Mouse (Mus musculus): ENCODE data around the gene Slc16a14. TPM values are rescaled to one million over a fixed set of nuclear protein-coding genes. Genes with fewer than 3 reads are reported as not detected.

Slc16a14 gene
- polyA plus RNA-seq, 2 experiments from 2014 or later: not detected

GRCm38 (mm10) chr1:84866231-84866630, 68.7 kb downstream of the Slc16a14 start:
- ATAC-seq: no peak

GRCm38 (mm10) chr1:84864645-84865044, 70.3 kb downstream of the Slc16a14 start:
- ATAC-seq: no peak

- ATAC-seq: no peak
These were observed 73.7 kb downstream of the Slc16a14 start for GRCm38 (mm10) chr1:84861255-84861630.

- ATAC-seq: no peak
These were observed 74.3 kb downstream of the Slc16a14 start for GRCm38 (mm10) chr1:84860360-84861254.

- ATAC-seq: no peak
These were observed 75.3 kb downstream of the Slc16a14 start for GRCm38 (mm10) chr1:84859597-84859996.

Other genes with a start within 250 kb of the Slc16a14 start
- not detected for gene Dner, start 238.9 kb downstream of the Slc16a14 start, polyA plus RNA-seq (2017; shearing (Covaris generic))
- 1 to 10 TPM; 2.7 to 3.3 TPM for gene Fbxo36, start 95.3 kb downstream of the Slc16a14 start, polyA plus RNA-seq (2017; shearing (Covaris generic))
- gene Trip12, start 94.6 kb downstream of the Slc16a14 start, polyA plus RNA-seq (2017; shearing (Covaris generic)): 100 to 1,000 TPM; 129 to 152 TPM
- not detected for gene Gm10553, start 165.0 kb upstream of the Slc16a14 start, polyA plus RNA-seq (2017; shearing (Covaris generic))
- gene A530032D15Rik, start 174.7 kb upstream of the Slc16a14 start, polyA plus RNA-seq (2017; shearing (Covaris generic)): 1 to 10 TPM; 1.2 to 2.8 TPM